Mouse (Mus musculus) adrenal gland, postnatal 14 days (tissue): ENCODE data around the gene Slc2a5. TPM values are rescaled to one million over a fixed set of nuclear protein-coding genes. Genes with fewer than 3 reads are reported as not detected.

Experiments
- total RNA-seq: library from RNA; stranded (reverse); gene quantifications from 2 replicates; pipeline ENCODE4 v1.2.3, GENCODE M21; 2021

The Slc2a5 gene
- total RNA-seq, 1 experiment from 2014 or later: 0.48 TPM

Other genes starting within 250 kb of the Slc2a5 start
- 24.7 and 29.6 TPM in 2 replicates for gene Spsb1, start 164.2 kb upstream of the Slc2a5 start, total RNA-seq
- gene H6pd, start 110.3 kb upstream of the Slc2a5 start, total RNA-seq: 115 and 132 TPM in 2 replicates
- gene Gpr157, start 31.9 kb upstream of the Slc2a5 start, total RNA-seq: 1.3 and 2.3 TPM in 2 replicates
- not detected in 2 replicates for gene Slc2a7, start 29.7 kb downstream of the Slc2a5 start, total RNA-seq
- 0.44 TPM in 1 of 2 replicates, not detected in the other for gene Car6, start 82.0 kb downstream of the Slc2a5 start, total RNA-seq
- gene Eno1, start 117.4 kb downstream of the Slc2a5 start, total RNA-seq: 426 and 444 TPM in 2 replicates
- 108 and 131 TPM in 2 replicates for gene Rere, start 162.4 kb downstream of the Slc2a5 start, total RNA-seq